In genomic region chr3:31212205-31213038, GRCm38 (mm10) we compare ENCODE assay signal across 11 mouse cellular contexts.
DNase-seq lines count a peak whose midpoint lies in the region; ATAC-seq and TF ChIP-seq lines count a peak whose summit lies in the region.
"Had no signal": no experiment of that assay in that cellular context is flagged by ENCODE, and none has a peak within 500 bp of the region (broad histone marks: within the 10 kb centered on the region; RNA-seq: fewer than 3 reads in every experiment).

No protein-coding gene starts in this region.

- no peak for ATAC-seq in forebrain, embryonic 16.5 days
- peak; percentile 47 for ATAC-seq in lung, embryonic 14.5 days (ENCODE audit: insufficient read depth)
- ATAC-seq in intestine, embryonic 15.5 days, result peak; percentile 59
- peak; percentile 42; the same call in 1 of the 2 replicates for ATAC-seq in neural tube, embryonic 14.5 days (ENCODE audit: low read depth)

- H3K9me3 ChIP-seq in forebrain, embryonic 10.5 days, result no peaks in the 10 kb centered on the region
- no peaks in the 10 kb centered on the region for H3K9me3 ChIP-seq in forebrain, embryonic 16.5 days (ENCODE audit: control insufficient read depth, low read length)
- no peaks in the 10 kb centered on the region for H3K9me3 ChIP-seq in lung, embryonic 14.5 days (ENCODE audit: low read depth, low read length)
- no peaks in the 10 kb centered on the region for H3K9me3 ChIP-seq in intestine, embryonic 15.5 days
- no peaks in the 10 kb centered on the region for H3K9me3 ChIP-seq in neural tube, embryonic 14.5 days (ENCODE audit: control insufficient read depth, low read length)
- H3K9me3 ChIP-seq in heart, embryonic 10.5 days, result no peaks in the 10 kb centered on the region
- H3K9me3 ChIP-seq: G1E; liver, embryonic 15.5 days; midbrain, embryonic 12.5 days had no signal

- no peak overlapping the region for H3K9ac ChIP-seq in forebrain, embryonic 16.5 days (replicated peaks; ENCODE audit: low read depth, low read length)
- no peak overlapping the region for H3K9ac ChIP-seq in lung, embryonic 14.5 days
- H3K9ac ChIP-seq in intestine, embryonic 15.5 days, result no peak overlapping the region
- H3K9ac ChIP-seq in neural tube, embryonic 14.5 days (replicated peaks; ENCODE audit: low read depth, low read length), result no peak overlapping the region
- H3K9ac ChIP-seq: liver, embryonic 15.5 days; midbrain, embryonic 12.5 days had no signal

- no peaks in the 10 kb centered on the region for H3K27me3 ChIP-seq in forebrain, embryonic 10.5 days (ENCODE audit: poor library complexity, severe bottlenecking)
- H3K27me3 ChIP-seq in forebrain, embryonic 16.5 days (replicated peaks; ENCODE audit: control insufficient read depth, insufficient read depth, low read length), result no peaks in the 10 kb centered on the region
- H3K27me3 ChIP-seq in lung, embryonic 14.5 days (ENCODE audit: insufficient read depth, low read length), result no peaks in the 10 kb centered on the region
- H3K27me3 ChIP-seq in intestine, embryonic 15.5 days (replicated peaks), result no peaks in the 10 kb centered on the region
- H3K27me3 ChIP-seq in neural tube, embryonic 14.5 days (ENCODE audit: control insufficient read depth, insufficient read depth, low read length), result no peaks in the 10 kb centered on the region
- peaks cover 46% of the 10 kb centered on the region for H3K27me3 ChIP-seq in heart, embryonic 10.5 days (ENCODE audit: insufficient read depth, poor library complexity, severe bottlenecking)
- H3K27me3 ChIP-seq: liver, embryonic 15.5 days; midbrain, embryonic 12.5 days had no signal

- no peak overlapping the region for H3K4me2 ChIP-seq in forebrain, embryonic 16.5 days (ENCODE audit: low read length)
- H3K4me2 ChIP-seq in lung, embryonic 14.5 days, result no peak overlapping the region
- H3K4me2 ChIP-seq in intestine, embryonic 15.5 days (replicated peaks), result no peak overlapping the region
- no peak overlapping the region for H3K4me2 ChIP-seq in neural tube, embryonic 14.5 days (ENCODE audit: low read depth, low read length)
- H3K4me2 ChIP-seq: liver, embryonic 15.5 days; midbrain, embryonic 12.5 days had no signal

- TF ChIP-seq CTCF in lung, embryonic 14.5 days (IDR thresholded peaks at IDR 0.05; ENCODE audit: low read depth), result no peak

- H3K36me3 ChIP-seq in forebrain, embryonic 10.5 days (replicated peaks), result no peaks in the 10 kb centered on the region
- H3K36me3 ChIP-seq in forebrain, embryonic 16.5 days (ENCODE audit: control insufficient read depth, insufficient read depth), result no peaks in the 10 kb centered on the region
- H3K36me3 ChIP-seq in lung, embryonic 14.5 days (ENCODE audit: insufficient read depth), result no peaks in the 10 kb centered on the region
- no peaks in the 10 kb centered on the region for H3K36me3 ChIP-seq in intestine, embryonic 15.5 days
- no peaks in the 10 kb centered on the region for H3K36me3 ChIP-seq in neural tube, embryonic 14.5 days (ENCODE audit: control insufficient read depth, insufficient read depth, low read length)
- H3K36me3 ChIP-seq in heart, embryonic 10.5 days, result no peaks in the 10 kb centered on the region
- H3K36me3 ChIP-seq: G1E; liver, embryonic 15.5 days; midbrain, embryonic 12.5 days had no signal

- no peak for DNase-seq in forebrain, embryonic 10.5 days (ENCODE audit: extremely low spot score, low spot score)
- no peak for DNase-seq in lung, embryonic 14.5 days
- DNase-seq in lung, postnatal 14 days, result no peak
- no peak for DNase-seq in heart, embryonic 10.5 days (ENCODE audit: low spot score)
- DNase-seq in lung, postnatal 36 days, result no peak

- H3K27ac ChIP-seq in forebrain, embryonic 10.5 days, result peak overlapping the region; percentile 77
- no peak overlapping the region; the same call in 1 of the 2 replicates for H3K27ac ChIP-seq in forebrain, embryonic 16.5 days (ENCODE audit: low read length)
- no peak overlapping the region for H3K27ac ChIP-seq in lung, embryonic 14.5 days (ENCODE audit: low read depth)
- H3K27ac ChIP-seq in intestine, embryonic 15.5 days, result no peak overlapping the region
- no peak overlapping the region for H3K27ac ChIP-seq in neural tube, embryonic 14.5 days (ENCODE audit: low read depth, low read length)
- no peak overlapping the region for H3K27ac ChIP-seq in heart, embryonic 10.5 days
- H3K27ac ChIP-seq: liver, embryonic 15.5 days had no signal

- 65% methylated on average over 9 of the region's 9 CpGs for WGBS in forebrain, embryonic 10.5 days
- 69% methylated on average over 9 of the region's 9 CpGs for WGBS in forebrain, embryonic 16.5 days
- 51% methylated on average over 9 of the region's 9 CpGs for WGBS in lung, embryonic 14.5 days
- WGBS in intestine, embryonic 15.5 days, result 32% methylated on average over 9 of the region's 9 CpGs
- WGBS in neural tube, embryonic 14.5 days, result 36% methylated on average over 9 of the region's 9 CpGs
- 62% methylated on average over 9 of the region's 9 CpGs for WGBS in heart, embryonic 10.5 days

- H3K4me3 ChIP-seq in forebrain, embryonic 10.5 days, result no peak overlapping the region
- H3K4me3 ChIP-seq in forebrain, embryonic 16.5 days (replicated peaks; ENCODE audit: low read length), result no peak overlapping the region
- H3K4me3 ChIP-seq in lung, embryonic 14.5 days (ENCODE audit: low read depth, low read length), result no peak overlapping the region
- H3K4me3 ChIP-seq in intestine, embryonic 15.5 days (replicated peaks), result no peak overlapping the region
- no peak overlapping the region for H3K4me3 ChIP-seq in neural tube, embryonic 14.5 days (ENCODE audit: low read depth, low read length)
- H3K4me3 ChIP-seq in heart, embryonic 10.5 days, result no peak overlapping the region
- H3K4me3 ChIP-seq: liver, embryonic 15.5 days; midbrain, embryonic 12.5 days had no signal

- peaks cover 39% of the 10 kb centered on the region for H3K4me1 ChIP-seq in forebrain, embryonic 10.5 days
- peaks cover 4% of the 10 kb centered on the region for H3K4me1 ChIP-seq in forebrain, embryonic 16.5 days (replicated peaks; ENCODE audit: control insufficient read depth, insufficient read depth, low read length)
- H3K4me1 ChIP-seq in lung, embryonic 14.5 days (ENCODE audit: insufficient read depth), result peaks cover 8% of the 10 kb centered on the region
- H3K4me1 ChIP-seq in intestine, embryonic 15.5 days (replicated peaks), result peaks cover 7% of the 10 kb centered on the region; the same call in 1 of the 2 replicates
- peaks cover 6% of the 10 kb centered on the region; the same call in 1 of the 2 replicates for H3K4me1 ChIP-seq in neural tube, embryonic 14.5 days (ENCODE audit: control insufficient read depth, insufficient read depth, low read length)
- peaks cover 12% of the 10 kb centered on the region for H3K4me1 ChIP-seq in heart, embryonic 10.5 days
- H3K4me1 ChIP-seq: liver, embryonic 15.5 days had no signal
